Mouse (Mus musculus) intestine, postnatal 0 days (tissue): ENCODE data around the gene Creg1. TPM values are rescaled to one million over a fixed set of nuclear protein-coding genes. Genes with fewer than 3 reads are reported as not detected.
A peak's percentile ranks its signal among the peaks of the same experiment; 100 is the strongest.

Experiments
- ATAC-seq: fragments of 200-750 bp; cut with Nextera tagmentation; 2 replicates; pipeline ENCODE4 v1.8.0; 2017; ENCODE audit warnings: mild to moderate bottlenecking, moderate TSS enrichment, moderate library complexity
- H3K27ac ChIP-seq: fragments of 300-500 bp; sonication (generic); 2 replicates; pipeline ENCODE4 v1.5.1; 2014; ENCODE audit warnings: mild to moderate bottlenecking, low read depth, low read length, moderate library complexity
- H3K27me3 ChIP-seq: fragments of 300-500 bp; sonication (generic); replicated peaks from 2 replicates; pipeline ENCODE4 v1.6.1; 2014; ENCODE audit warnings: low read length, mixed read lengths; ENCODE audit not compliant: control insufficient read depth, insufficient read depth
- H3K36me3 ChIP-seq: fragments of 300-500 bp; sonication (generic); 2 replicates; pipeline ENCODE4 v1.6.1; 2014; ENCODE audit warnings: mild to moderate bottlenecking, moderate library complexity; ENCODE audit not compliant: control insufficient read depth, insufficient read depth
- H3K4me1 ChIP-seq: fragments of 300-500 bp; sonication (generic); replicated peaks from 2 replicates; pipeline ENCODE4 v1.6.1; 2014; ENCODE audit warnings: antibody characterized with exemption, low read length, mixed read lengths; ENCODE audit not compliant: control insufficient read depth, insufficient read depth
- H3K4me2 ChIP-seq: fragments of 300-500 bp; sonication (generic); replicated peaks from 2 replicates; pipeline ENCODE4 v1.6.1; 2014; ENCODE audit warnings: low read depth, mild to moderate bottlenecking, moderate library complexity
- H3K4me3 ChIP-seq: fragments of 300-500 bp; sonication (generic); 2 replicates; pipeline ENCODE4 v1.5.1; 2014; ENCODE audit warnings: low read depth, low read length
- H3K9ac ChIP-seq: fragments of 300-500 bp; sonication (generic); 2 replicates; pipeline ENCODE4 v1.6.1; 2014; ENCODE audit warnings: mild to moderate bottlenecking, low read depth, low read length
- H3K9me3 ChIP-seq: fragments of 300-500 bp; sonication (generic); 2 replicates; pipeline ENCODE4 v1.6.1; 2016; ENCODE audit warnings: mixed run types; ENCODE audit not compliant: control insufficient read depth
- CTCF ChIP-seq: sonication (generic); IDR thresholded peaks from 2 replicates; pipeline ENCODE4 v1.5.1; 2016; ENCODE audit warnings: low read depth, mild to moderate bottlenecking, control low read depth, antibody characterized with exemption, moderate library complexity
- WGBS: fragments of 180-500 bp; shearing (Covaris S2); extraction: QIAGEN DNeasy Blood & Tissue Kit; methylation state at CpG from one replicate; pipeline ENCODE4 v1.1.7; 2014; 5-methylcytosine and 5-hydroxymethylcytosine counted together
- polyA plus RNA-seq: library from polyadenylated mRNA; unstranded; fragments of >200 nt; fragmentation: Nextera tagmentation; extraction: Ambion mirVana; gene quantifications from 2 replicates; pipeline ENCODE4 v1.2.1, GENCODE M21; 2015

The Creg1 gene
- 195 and 201 TPM in 2 replicates for polyA plus RNA-seq

DNA sequence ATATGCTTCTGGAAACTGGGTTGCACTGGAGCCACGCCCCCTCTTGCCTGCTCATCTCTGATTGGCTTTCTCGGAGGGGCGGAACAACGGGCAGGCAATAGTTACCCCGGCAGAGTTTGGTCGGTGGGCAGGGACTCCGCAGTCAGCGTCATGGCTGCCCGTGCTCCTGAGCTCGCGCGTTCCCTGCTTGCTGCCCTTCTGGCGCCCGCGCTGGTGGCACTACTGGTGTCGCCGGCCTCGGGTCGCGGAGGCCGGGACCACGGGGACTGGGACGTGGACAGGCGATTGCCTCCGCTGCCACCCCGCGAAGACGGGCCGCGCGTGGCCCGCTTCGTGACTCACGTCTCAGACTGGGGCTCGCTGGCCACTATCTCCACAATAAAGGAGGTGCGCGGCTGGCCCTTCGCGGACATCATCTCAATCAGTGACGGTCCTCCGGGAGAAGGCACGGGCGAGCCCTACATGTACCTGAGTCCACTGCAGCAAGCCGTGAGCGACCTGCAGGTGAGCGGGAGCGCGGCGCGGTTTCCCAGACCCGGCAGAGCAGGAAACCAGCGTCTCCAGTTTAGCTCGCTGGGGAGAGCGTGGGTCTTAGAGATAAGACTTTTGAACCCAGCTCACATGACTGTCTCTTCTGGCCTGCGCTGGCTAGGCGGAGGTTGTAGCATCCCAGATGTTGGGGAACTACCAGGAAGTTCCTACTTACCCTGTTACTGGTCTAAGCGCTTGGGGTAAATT is at the start of gene Creg1:
Gene Creg1, plus strand, starts transcription at position 112 of the 738 bp plus-strand sequence.
- no peak for TF ChIP-seq CTCF
- Histone ChIP-seq H3K27ac (peak within 1 kb of the TSS; percentile 84), H3K36me3 (no peaks in the 10 kb centered on the region), H3K4me2 (peak within 1 kb of the TSS; percentile 94), H3K9me3 (no peaks in the 10 kb centered on the region), H3K4me3 (peak within 1 kb of the TSS; percentile 85), H3K9ac (peak within 1 kb of the TSS; percentile 75), H3K4me1 (no peaks in the 10 kb centered on the region), H3K27me3 (no peaks in the 10 kb centered on the region)
- under 1% methylated on average over 57 of the region's 57 CpGs for WGBS
- peak; percentile 96 for ATAC-seq

DNA sequence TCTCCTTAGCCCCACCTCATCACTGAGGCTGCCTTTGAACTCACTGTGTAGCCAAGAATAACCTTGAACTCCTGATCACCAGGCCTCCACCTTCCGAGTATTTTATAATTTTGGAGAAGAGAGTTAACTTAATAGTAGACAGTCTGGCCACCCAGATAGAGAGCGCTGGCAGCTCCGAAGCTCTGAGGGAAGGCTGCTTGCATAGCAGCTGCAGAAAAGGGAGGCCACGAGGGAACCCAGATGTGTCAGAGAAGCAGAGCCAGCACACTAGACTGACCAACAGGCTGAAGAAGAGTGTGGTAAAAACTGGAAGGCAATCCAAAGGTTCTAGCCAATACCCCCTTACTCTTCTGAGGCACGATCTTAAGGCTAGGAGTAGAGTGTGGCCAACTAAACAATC is 49.7 kb upstream of the Creg1 start:
- no peak for TF ChIP-seq CTCF
- H3K36me3 ChIP-seq, result no peaks in the 10 kb centered on the region
- H3K9ac ChIP-seq, result no peak overlapping the region
- no peak overlapping the region for H3K27ac ChIP-seq
- no peaks in the 10 kb centered on the region for H3K9me3 ChIP-seq
- H3K4me1 ChIP-seq, result no peaks in the 10 kb centered on the region
- no peaks in the 10 kb centered on the region for H3K27me3 ChIP-seq
- no peak overlapping the region for H3K4me3 ChIP-seq
- 53% methylated on average over 5 of the region's 5 CpGs for WGBS
- no peak overlapping the region for H3K4me2 ChIP-seq
- no peak for ATAC-seq

DNA sequence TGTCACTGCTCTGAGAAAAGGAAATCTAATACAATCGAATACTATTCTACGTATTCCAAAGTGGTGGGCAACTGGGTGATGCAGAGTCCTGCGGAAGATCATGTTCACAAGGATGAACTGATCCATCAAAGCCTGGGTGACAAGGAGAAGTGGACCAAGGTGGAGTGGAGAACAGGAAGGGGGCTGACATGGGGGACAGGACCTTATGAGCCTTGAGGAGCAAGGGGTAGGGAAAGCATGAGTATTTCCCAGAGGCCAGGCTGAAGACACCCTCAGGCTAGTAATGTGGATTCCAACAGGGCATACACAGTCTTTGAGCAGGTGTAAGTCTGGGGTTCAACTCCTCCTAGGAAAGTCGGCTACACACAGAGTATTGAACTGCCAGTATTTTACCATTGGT is 47.1 kb upstream of the Creg1 start:
- Histone ChIP-seq H3K27ac (no peak overlapping the region), H3K4me1 (no peaks in the 10 kb centered on the region), H3K9me3 (no peaks in the 10 kb centered on the region), H3K27me3 (no peaks in the 10 kb centered on the region), H3K4me2 (no peak overlapping the region), H3K36me3 (no peaks in the 10 kb centered on the region), H3K9ac (no peak overlapping the region), H3K4me3 (no peak overlapping the region)
- WGBS, result 83% methylated on average over 4 of the region's 4 CpGs
- no peak for TF ChIP-seq CTCF
- no peak for ATAC-seq

DNA sequence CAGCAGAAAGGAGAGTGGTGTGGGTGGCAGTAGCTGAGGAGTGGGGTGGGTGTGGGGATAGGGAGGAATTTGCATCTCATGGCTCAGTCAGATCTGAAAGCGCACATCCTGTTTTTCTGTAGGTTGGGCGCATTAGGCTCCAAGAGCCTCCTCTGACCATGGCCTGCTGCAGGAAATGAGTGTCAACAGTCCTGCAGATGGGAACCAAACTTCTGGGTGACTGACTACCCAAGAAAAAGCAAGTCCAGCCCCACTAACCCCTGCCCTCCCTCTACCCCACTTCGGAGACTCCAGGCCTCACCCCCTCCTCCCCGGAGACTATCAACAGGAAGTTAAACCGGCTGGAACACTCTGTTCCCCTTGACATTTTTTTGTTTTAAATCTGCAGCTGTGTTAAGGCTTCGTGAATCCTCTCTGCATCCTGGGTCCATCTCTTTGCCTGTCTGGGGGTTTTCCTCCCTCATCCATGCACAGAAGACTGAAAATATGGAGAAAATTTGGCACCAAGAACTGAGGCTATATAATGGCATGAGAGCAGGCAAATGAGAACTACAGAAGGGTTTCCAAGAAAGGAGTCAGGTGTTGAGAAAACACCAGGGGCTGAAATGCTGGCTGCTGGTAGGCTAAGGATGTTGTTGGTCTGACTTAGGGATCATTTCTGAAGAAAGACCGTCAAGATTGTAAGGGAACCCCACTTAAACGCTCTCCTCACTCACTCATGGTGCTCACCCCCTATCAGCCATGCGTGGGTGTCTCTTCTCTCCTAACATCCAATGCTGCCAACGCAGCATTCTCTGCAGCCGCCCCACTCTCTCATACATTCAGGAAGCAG is 45.6 kb upstream of the Creg1 start:
- ATAC-seq, result peak; percentile 47; the same call in 1 of the 2 replicates
- Histone ChIP-seq H3K4me1 (no peaks in the 10 kb centered on the region), H3K27ac (peak overlapping the region; percentile 84), H3K4me3 (no peak overlapping the region), H3K27me3 (no peaks in the 10 kb centered on the region), H3K9ac (no peak overlapping the region), H3K4me2 (peak overlapping the region; percentile 40), H3K36me3 (no peaks in the 10 kb centered on the region), H3K9me3 (no peaks in the 10 kb centered on the region)
- no peak for TF ChIP-seq CTCF
- 42% methylated on average over 11 of the region's 11 CpGs for WGBS

DNA sequence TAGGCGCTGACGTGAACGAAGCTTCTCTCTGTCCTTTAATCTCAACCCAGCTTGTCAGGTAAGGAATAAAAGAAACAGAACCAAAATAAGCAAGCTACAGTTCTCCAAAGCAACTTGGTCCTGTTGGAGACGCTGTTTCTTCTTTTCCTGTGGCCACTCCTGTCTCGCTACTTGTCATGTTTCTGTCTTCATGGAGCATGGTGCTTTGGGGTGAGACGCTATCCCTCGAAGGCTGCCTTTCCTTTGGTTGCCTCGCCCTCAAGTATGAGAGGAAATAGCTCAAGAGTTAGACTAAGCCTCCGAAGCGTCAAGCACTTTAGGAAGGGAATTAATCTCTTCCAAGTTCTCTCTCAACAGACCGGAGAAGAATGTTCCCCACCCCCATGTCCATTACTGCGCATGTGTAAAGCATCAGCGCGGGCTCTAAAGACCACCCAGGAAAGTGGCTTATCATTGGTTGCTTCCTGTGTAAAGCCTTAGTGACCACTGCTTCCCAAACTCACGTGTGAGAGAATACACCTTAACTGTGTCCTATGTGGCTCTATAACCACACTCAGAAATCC is 44.9 kb upstream of the Creg1 start:
- ATAC-seq, result no peak
- Histone ChIP-seq H3K4me3 (no peak overlapping the region), H3K9ac (no peak overlapping the region), H3K36me3 (no peaks in the 10 kb centered on the region), H3K27ac (peak overlapping the region; percentile 84), H3K4me1 (no peaks in the 10 kb centered on the region), H3K4me2 (peak overlapping the region; percentile 40), H3K27me3 (no peaks in the 10 kb centered on the region), H3K9me3 (no peaks in the 10 kb centered on the region)
- WGBS, result 50% methylated on average over 15 of the region's 15 CpGs
- no peak for TF ChIP-seq CTCF

DNA sequence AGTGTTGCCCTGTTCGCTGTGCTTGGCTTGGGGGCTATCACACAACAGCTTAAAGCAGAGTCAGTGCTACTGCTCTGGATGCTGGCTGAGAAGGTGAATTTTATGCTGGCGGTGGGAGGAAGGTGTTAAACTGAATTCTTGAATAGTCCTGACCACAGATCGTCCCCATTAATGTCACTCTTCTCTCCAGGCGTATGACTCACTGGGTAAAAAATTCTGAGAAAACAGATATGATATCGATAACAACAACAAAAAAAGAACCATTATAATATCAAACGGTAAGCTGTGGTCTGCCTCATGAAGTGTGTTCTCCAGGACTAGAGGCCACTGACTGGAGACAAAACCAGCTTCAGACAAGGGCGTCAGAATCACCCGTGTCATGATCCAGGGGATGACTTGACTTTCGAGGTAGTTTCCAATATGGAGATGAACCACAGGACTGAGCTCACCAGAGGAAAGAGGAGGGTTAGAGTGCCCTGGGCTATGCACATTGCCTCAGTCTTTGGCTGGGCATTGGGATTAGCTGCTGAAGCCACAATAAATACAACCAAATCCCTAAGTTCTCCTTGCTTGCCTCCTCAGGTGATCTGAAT is 40.9 kb upstream of the Creg1 start:
- no peak for ATAC-seq
- Histone ChIP-seq H3K9me3 (no peaks in the 10 kb centered on the region), H3K27me3 (no peaks in the 10 kb centered on the region), H3K4me2 (no peak overlapping the region), H3K4me3 (no peak overlapping the region), H3K9ac (no peak overlapping the region), H3K4me1 (no peaks in the 10 kb centered on the region), H3K27ac (no peak overlapping the region), H3K36me3 (no peaks in the 10 kb centered on the region)
- WGBS, result 91% methylated on average over 9 of the region's 9 CpGs
- no peak for TF ChIP-seq CTCF
